Mouse (Mus musculus) megakaryocyte-erythroid progenitor cell, adult 5-6 weeks (primary cell): ENCODE data around the gene Atp5h. TPM values are rescaled to one million over a fixed set of nuclear protein-coding genes. Genes with fewer than 3 reads are reported as not detected.

Experiments
- ATAC-seq: replicated peaks from 2 replicates; pipeline ENCODE4 v1.8.0; 2016; ENCODE audit warnings: mild to moderate bottlenecking, inconsistent platforms; ENCODE audit not compliant: severe bottlenecking, poor library complexity, low FRiP score, low TSS enrichment
- total RNA-seq, 2 experiments: library from RNA; stranded (forward) in 1 of 2; stranded (reverse) in 1 of 2; fragments of 200-1000, 215-1000 nt in 1 of 2; fragments of >200 nt in 1 of 2; fragmentation: Nextera tagmentation in 1 of 2; gene quantifications; 2 replicates each; pipeline ENCODE4 v1.2.3; 2014 to 2017

Gene Atp5h
- total RNA-seq, 2 experiments from 2014 or later, result 793 to 864 TPM

- ATAC-seq, result peak; percentile 62
Measured at GRCm38 (mm10) chr11:115373805-115374694, 45.7 kb downstream of the Atp5h start.

- no peak for ATAC-seq
Measured at GRCm38 (mm10) chr11:115372737-115373136, 47.0 kb downstream of the Atp5h start.

DNA sequence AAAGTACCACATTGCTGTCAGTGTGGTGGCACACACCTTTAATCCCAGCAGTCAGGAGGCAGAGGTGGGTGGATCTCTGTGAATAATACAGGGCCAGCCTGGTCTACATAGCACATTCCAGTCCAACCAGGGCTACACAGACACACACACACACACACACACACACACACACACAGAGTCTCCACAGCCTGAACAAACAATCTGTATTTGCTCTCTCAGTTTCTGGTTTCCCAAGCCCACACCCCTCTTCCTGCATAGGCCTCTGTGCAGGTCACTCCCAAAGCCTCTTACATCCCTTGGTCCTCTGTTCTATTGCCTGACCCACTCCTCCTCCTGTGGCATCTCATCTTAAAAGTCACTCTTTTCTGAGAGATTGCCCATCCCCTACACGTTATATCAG lies 47.7 kb downstream of the Atp5h start:
- ATAC-seq, result no peak

GRCm38 (mm10) chr11:115371354-115371753 lies 48.4 kb downstream of the Atp5h start:
- no peak for ATAC-seq

- ATAC-seq, result 0 out of 2 replicates have a peak, but pooled peaks have one; percentile 28
Measured at GRCm38 (mm10) chr11:115370368-115370767, 49.4 kb downstream of the Atp5h start.

GRCm38 (mm10) chr11:115367395-115367944 lies 52.3 kb downstream of the Atp5h start, which contains the start of gene Hid1:
Gene Hid1, minus strand, starts transcription at chr11:115367756.
- peak; percentile 86 for ATAC-seq

DNA sequence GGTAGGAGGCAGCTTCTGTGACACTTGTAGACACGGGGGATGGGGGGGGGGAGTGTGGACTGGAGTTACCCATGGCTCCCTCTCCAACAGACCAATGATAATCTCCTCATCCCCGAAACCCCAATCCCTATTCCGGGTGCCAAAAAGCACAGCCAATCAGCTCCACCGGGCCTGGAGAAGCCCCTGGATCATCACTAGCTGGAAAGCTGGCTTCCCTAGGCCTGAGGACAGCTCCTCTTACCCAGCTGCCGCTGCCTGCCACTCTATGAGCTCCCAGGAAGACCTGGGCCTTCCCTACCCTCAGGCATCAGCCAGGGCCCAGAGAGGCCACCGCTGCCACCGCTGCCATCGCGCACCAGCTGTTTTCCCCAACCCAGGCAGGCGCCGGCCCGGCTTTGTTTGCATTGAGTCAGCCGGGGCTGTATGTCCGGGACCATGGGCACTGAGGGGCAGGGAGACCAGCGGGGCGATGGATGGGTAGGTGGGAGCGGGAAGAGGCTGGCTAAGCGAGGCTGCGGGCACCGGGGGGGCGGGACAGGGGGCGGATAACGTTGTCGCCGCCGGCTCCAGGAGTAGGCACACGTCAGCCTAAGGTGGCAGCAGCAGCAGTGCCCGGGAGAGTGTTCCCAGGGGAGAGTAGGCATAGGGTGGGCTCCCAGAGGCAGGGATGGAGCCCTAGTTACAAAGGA lies 52.9 kb downstream of the Atp5h start:
- ATAC-seq, result no peak

DNA sequence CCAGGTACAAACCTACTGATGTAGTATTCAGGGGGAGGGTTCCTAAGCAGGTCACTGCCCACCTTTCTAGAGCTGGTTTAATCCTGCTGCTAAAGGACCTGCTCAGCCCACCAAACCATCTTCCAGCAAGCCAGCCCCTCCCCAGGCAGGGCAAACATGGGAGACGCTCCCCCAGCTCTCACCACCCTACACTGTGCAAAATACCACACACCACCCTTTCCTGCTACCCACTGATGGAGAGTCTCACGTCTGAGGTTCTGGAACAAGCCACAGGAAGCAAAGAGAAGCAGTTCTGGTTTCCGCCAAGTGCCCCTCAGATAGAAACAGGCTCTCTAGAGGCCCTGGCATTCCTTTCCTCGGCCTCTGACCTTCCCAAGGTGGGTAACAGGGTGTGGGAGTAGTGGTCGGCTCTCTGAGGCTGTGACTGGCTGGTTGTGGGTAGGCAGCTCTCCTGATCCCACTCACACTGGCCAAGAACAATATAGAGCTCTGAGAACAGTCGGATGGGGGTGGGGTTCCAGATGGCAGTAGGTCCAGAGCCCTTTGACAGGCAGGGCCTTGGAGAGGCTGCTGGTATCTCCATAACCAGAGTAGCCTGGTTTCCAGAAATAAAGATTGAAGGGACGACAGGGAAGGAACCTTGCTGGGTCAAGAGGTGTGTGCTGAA lies 53.6 kb downstream of the Atp5h start:
- no peak for ATAC-seq

Other genes with a start within 250 kb of the Atp5h start
- gene Tmem104, start 232.5 kb downstream of the Atp5h start, total RNA-seq (2014; fragmentation: Nextera tagmentation), result 5.0 and 10.1 TPM in 2 replicates
- gene Tmem104, start 232.5 kb downstream of the Atp5h start, total RNA-seq (2017), result 1.8 and 7.9 TPM in 2 replicates
- gene Nat9, start 232.1 kb downstream of the Atp5h start, total RNA-seq (2014; fragmentation: Nextera tagmentation), result 15.0 and 24.9 TPM in 2 replicates
- gene Nat9, start 232.1 kb downstream of the Atp5h start, total RNA-seq (2017), result 19.4 and 51.5 TPM in 2 replicates
- gene Grin2c, start 152.7 kb downstream of the Atp5h start, total RNA-seq (2014; fragmentation: Nextera tagmentation), result not detected in 2 replicates
- gene Grin2c, start 152.7 kb downstream of the Atp5h start, total RNA-seq (2017), result not detected in 2 replicates
- gene Fdxr, start 142.9 kb downstream of the Atp5h start, total RNA-seq (2014; fragmentation: Nextera tagmentation), result 17.0 and 18.6 TPM in 2 replicates
- 5.9 and 20.8 TPM in 2 replicates for gene Fdxr, start 142.9 kb downstream of the Atp5h start, total RNA-seq (2017)
- 0.17 TPM in 1 of 2 replicates, not detected in the other for gene Fads6, start 122.3 kb downstream of the Atp5h start, total RNA-seq (2014; fragmentation: Nextera tagmentation)
- 0.38 TPM in 1 of 2 replicates, not detected in the other for gene Fads6, start 122.3 kb downstream of the Atp5h start, total RNA-seq (2017)
- gene Otop2, start 112.8 kb downstream of the Atp5h start, total RNA-seq (2014; fragmentation: Nextera tagmentation), result not detected in 2 replicates
- not detected in 2 replicates for gene Otop2, start 112.8 kb downstream of the Atp5h start, total RNA-seq (2017)
- gene Ush1g, start 97.9 kb downstream of the Atp5h start, total RNA-seq (2014; fragmentation: Nextera tagmentation), result not detected in 2 replicates
- gene Ush1g, start 97.9 kb downstream of the Atp5h start, total RNA-seq (2017), result not detected in 2 replicates
- not detected in 2 replicates for gene Otop3, start 85.2 kb downstream of the Atp5h start, total RNA-seq (2014; fragmentation: Nextera tagmentation)
- not detected in 2 replicates for gene Otop3, start 85.2 kb downstream of the Atp5h start, total RNA-seq (2017)
- gene Hid1, start 52.2 kb downstream of the Atp5h start, total RNA-seq (2014; fragmentation: Nextera tagmentation), result 0.17 TPM in 1 of 2 replicates, not detected in the other
- gene Hid1, start 52.2 kb downstream of the Atp5h start, total RNA-seq (2017), result not detected in 2 replicates
- gene Cdr2l, start 38.0 kb downstream of the Atp5h start, total RNA-seq (2014; fragmentation: Nextera tagmentation), result not detected in 2 replicates
- 0.38 TPM in 1 of 2 replicates, not detected in the other for gene Cdr2l, start 38.0 kb downstream of the Atp5h start, total RNA-seq (2017)
- 81.8 and 92.4 TPM in 2 replicates for gene Mrpl58, start 16.2 kb downstream of the Atp5h start, total RNA-seq (2014; fragmentation: Nextera tagmentation)
- gene Mrpl58, start 16.2 kb downstream of the Atp5h start, total RNA-seq (2017), result 56.9 and 64.4 TPM in 2 replicates
- 17.4 and 18.4 TPM in 2 replicates for gene Kctd2, start 166 bp upstream of the Atp5h start, total RNA-seq (2014; fragmentation: Nextera tagmentation)
- gene Kctd2, start 166 bp upstream of the Atp5h start, total RNA-seq (2017), result 10.9 and 13.0 TPM in 2 replicates
- gene Trim80, start 20.6 kb upstream of the Atp5h start, total RNA-seq (2014; fragmentation: Nextera tagmentation), result not detected in 2 replicates
- gene Trim80, start 20.6 kb upstream of the Atp5h start, total RNA-seq (2017), result not detected in 2 replicates
- not detected in 2 replicates for gene Slc16a5, start 42.5 kb upstream of the Atp5h start, total RNA-seq (2014; fragmentation: Nextera tagmentation)
- gene Slc16a5, start 42.5 kb upstream of the Atp5h start, total RNA-seq (2017), result not detected in 2 replicates
- gene Armc7, start 55.7 kb upstream of the Atp5h start, total RNA-seq (2014; fragmentation: Nextera tagmentation), result 4.2 and 10.1 TPM in 2 replicates
- 8.3 and 8.7 TPM in 2 replicates for gene Armc7, start 55.7 kb upstream of the Atp5h start, total RNA-seq (2017)
- 81.6 and 117 TPM in 2 replicates for gene Nt5c, start 71.9 kb upstream of the Atp5h start, total RNA-seq (2014; fragmentation: Nextera tagmentation)
- 79.8 and 101 TPM in 2 replicates for gene Nt5c, start 71.9 kb upstream of the Atp5h start, total RNA-seq (2017)
- 167 and 191 TPM in 2 replicates for gene Jpt1, start 94.4 kb upstream of the Atp5h start, total RNA-seq (2014; fragmentation: Nextera tagmentation)
- 122 and 142 TPM in 2 replicates for gene Jpt1, start 94.4 kb upstream of the Atp5h start, total RNA-seq (2017)
- 541 and 596 TPM in 2 replicates for gene Sumo2, start 116.3 kb upstream of the Atp5h start, total RNA-seq (2014; fragmentation: Nextera tagmentation)
- gene Sumo2, start 116.3 kb upstream of the Atp5h start, total RNA-seq (2017), result 518 and 674 TPM in 2 replicates
- gene Nup85, start 144.5 kb upstream of the Atp5h start, total RNA-seq (2014; fragmentation: Nextera tagmentation), result 256 and 306 TPM in 2 replicates
- gene Nup85, start 144.5 kb upstream of the Atp5h start, total RNA-seq (2017), result 179 and 228 TPM in 2 replicates
- gene Mrps7, start 184.0 kb upstream of the Atp5h start, total RNA-seq (2014; fragmentation: Nextera tagmentation), result 55.7 and 76.8 TPM in 2 replicates
- 40.5 and 67.1 TPM in 2 replicates for gene Mrps7, start 184.0 kb upstream of the Atp5h start, total RNA-seq (2017)
- gene Gga3, start 184.1 kb upstream of the Atp5h start, total RNA-seq (2014; fragmentation: Nextera tagmentation), result 53.5 and 69.9 TPM in 2 replicates
- gene Gga3, start 184.1 kb upstream of the Atp5h start, total RNA-seq (2017), result 21.6 and 67.6 TPM in 2 replicates
- 54.6 and 55.4 TPM in 2 replicates for gene Mif4gd, start 193.0 kb upstream of the Atp5h start, total RNA-seq (2014; fragmentation: Nextera tagmentation)
- gene Mif4gd, start 193.0 kb upstream of the Atp5h start, total RNA-seq (2017), result 29.3 and 45.4 TPM in 2 replicates
- gene Slc25a19, start 208.3 kb upstream of the Atp5h start, total RNA-seq (2014; fragmentation: Nextera tagmentation), result 20.5 and 32.1 TPM in 2 replicates
- gene Slc25a19, start 208.3 kb upstream of the Atp5h start, total RNA-seq (2017), result 14.2 and 19.6 TPM in 2 replicates